Mouse (Mus musculus) lung, embryonic 14.5 days (tissue): ENCODE data around the gene Myh1. TPM values are rescaled to one million over a fixed set of nuclear protein-coding genes. Genes with fewer than 3 reads are reported as not detected.

Experiments
- ATAC-seq: fragments of 200-750 bp; cut with Nextera tagmentation; 2 replicates; pipeline ENCODE4 v1.8.0; 2017; ENCODE audit warnings: mild to moderate bottlenecking, moderate TSS enrichment, moderate library complexity; ENCODE audit not compliant: insufficient read depth
- DNase-seq: peaks from one replicate; pipeline ENCODE4 v3.0.0-alpha.2; 2015
- H3K27ac ChIP-seq: fragments of 300-500 bp; sonication (generic); 2 replicates; pipeline ENCODE4 v1.5.1; 2014; ENCODE audit warnings: low read depth, mild to moderate bottlenecking, moderate library complexity
- H3K27me3 ChIP-seq: fragments of 300-500 bp; sonication (generic); 2 replicates; pipeline ENCODE4 v1.6.1; 2014; ENCODE audit warnings: low read length, control low read depth; ENCODE audit not compliant: insufficient read depth
- H3K36me3 ChIP-seq: fragments of 300-500 bp; sonication (generic); 2 replicates; pipeline ENCODE4 v1.6.1; 2014; ENCODE audit warnings: control low read depth; ENCODE audit not compliant: insufficient read depth
- H3K4me1 ChIP-seq: fragments of 300-500 bp; sonication (generic); 2 replicates; pipeline ENCODE4 v1.6.1; 2014; ENCODE audit warnings: antibody characterized with exemption, control low read depth; ENCODE audit not compliant: insufficient read depth
- H3K4me2 ChIP-seq: fragments of 300-500 bp; sonication (generic); 2 replicates; pipeline ENCODE4 v1.6.1; 2014; ENCODE audit warnings: mild to moderate bottlenecking
- H3K4me3 ChIP-seq: fragments of 300-500 bp; sonication (generic); 2 replicates; pipeline ENCODE4 v1.5.1; 2014; ENCODE audit warnings: low read depth, low read length
- H3K9ac ChIP-seq: fragments of 300-500 bp; sonication (generic); 2 replicates; pipeline ENCODE4 v1.6.1; 2014
- H3K9me3 ChIP-seq: fragments of 300-500 bp; sonication (generic); 2 replicates; pipeline ENCODE4 v1.6.1; 2016; ENCODE audit warnings: low read depth, low read length, control low read depth
- CTCF ChIP-seq: IDR thresholded peaks from 2 replicates; pipeline ENCODE4 v1.5.1; 2016; ENCODE audit warnings: antibody characterized with exemption, low read depth
- WGBS: fragments of 180-500 bp; shearing (Covaris S2); extraction: QIAGEN DNeasy Blood & Tissue Kit; methylation state at CpG from one replicate; pipeline ENCODE4 v1.1.7; 2014; 5-methylcytosine and 5-hydroxymethylcytosine counted together
- polyA plus RNA-seq: library from polyadenylated mRNA; unstranded; fragments of >200 nt; fragmentation: Nextera tagmentation; extraction: Ambion mirVana; gene quantifications from 2 replicates; pipeline ENCODE4 v1.2.1, GENCODE M21; 2014

Myh1 gene
- polyA plus RNA-seq, 1 experiment from 2014 or later = not detected

GRCm38 (mm10) chr11:67160131-67160530 is 39.7 kb upstream of the Myh1 start:
- 77% methylated on average over 3 of the region's 3 CpGs for WGBS
- Histone ChIP-seq H3K4me2 (no peak overlapping the region), H3K9ac (no peak overlapping the region), H3K36me3 (no peaks in the 10 kb centered on the region), H3K4me3 (no peak overlapping the region), H3K27me3 (no peaks in the 10 kb centered on the region), H3K9me3 (no peaks in the 10 kb centered on the region), H3K4me1 (no peaks in the 10 kb centered on the region), H3K27ac (no peak overlapping the region)
- ATAC-seq (no peak), DNase-seq (no peak)
- no peak for TF ChIP-seq CTCF

DNA sequence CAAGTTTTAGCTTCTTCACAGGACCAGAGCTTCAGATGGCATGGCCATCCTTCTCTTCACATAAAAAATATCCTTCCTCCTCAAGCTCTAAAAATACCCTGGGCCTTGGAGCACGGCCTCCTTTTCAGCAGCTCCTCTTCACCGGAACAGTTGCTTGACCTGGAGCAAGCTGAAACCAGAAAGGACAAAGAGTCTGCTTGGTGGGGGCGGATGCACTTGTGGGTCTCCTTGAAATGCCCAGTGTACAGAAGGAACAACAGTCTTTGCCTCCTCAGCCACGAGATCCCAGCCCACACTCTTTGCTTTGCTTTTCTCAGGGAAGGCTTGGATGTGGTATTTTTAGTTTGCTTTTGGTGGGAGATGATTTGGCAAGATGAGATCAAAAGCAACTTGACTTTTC is 36.2 kb upstream of the Myh1 start:
- no peak for TF ChIP-seq CTCF
- WGBS = 74% methylated on average over 4 of the region's 4 CpGs
- DNase-seq (no peak), ATAC-seq (no peak)
- Histone ChIP-seq H3K9ac (no peak overlapping the region), H3K4me2 (no peak overlapping the region), H3K27me3 (no peaks in the 10 kb centered on the region), H3K4me3 (no peak overlapping the region), H3K36me3 (no peaks in the 10 kb centered on the region), H3K27ac (no peak overlapping the region), H3K4me1 (no peaks in the 10 kb centered on the region), H3K9me3 (no peaks in the 10 kb centered on the region)

DNA sequence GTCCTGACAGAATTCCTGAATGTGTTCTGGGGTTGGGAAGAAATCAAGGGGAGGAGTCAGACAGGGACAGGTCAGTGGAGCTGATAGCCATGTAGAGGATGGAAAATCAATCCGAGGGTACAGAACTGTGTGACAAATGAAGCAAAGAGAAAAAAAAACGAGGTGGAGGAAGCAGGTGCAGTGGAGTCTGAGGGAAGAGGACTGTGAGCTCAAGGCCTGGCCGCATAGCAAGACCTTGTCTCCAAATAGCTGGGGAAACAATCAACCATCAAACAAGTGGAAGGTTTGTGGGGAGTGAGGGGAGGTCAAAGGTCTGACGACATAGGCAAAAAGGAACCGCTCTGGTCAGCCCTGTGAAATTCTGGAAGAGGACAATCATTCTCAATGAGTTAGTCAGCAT is 35.0 kb upstream of the Myh1 start:
- DNase-seq = no peak
- Histone ChIP-seq H3K36me3 (no peaks in the 10 kb centered on the region), H3K9ac (no peak overlapping the region), H3K27me3 (no peaks in the 10 kb centered on the region), H3K27ac (no peak overlapping the region), H3K4me3 (no peak overlapping the region), H3K4me2 (no peak overlapping the region), H3K4me1 (no peaks in the 10 kb centered on the region), H3K9me3 (no peaks in the 10 kb centered on the region)
- TF ChIP-seq CTCF = no peak
- WGBS = 54% methylated on average over 5 of the region's 5 CpGs
- no peak for ATAC-seq

GRCm38 (mm10) chr11:67169301-67169700 is 30.6 kb upstream of the Myh1 start:
- Histone ChIP-seq H3K4me1 (no peaks in the 10 kb centered on the region), H3K4me3 (no peak overlapping the region), H3K36me3 (no peaks in the 10 kb centered on the region), H3K9me3 (no peaks in the 10 kb centered on the region), H3K4me2 (no peak overlapping the region), H3K27me3 (no peaks in the 10 kb centered on the region), H3K9ac (no peak overlapping the region), H3K27ac (no peak overlapping the region)
- TF ChIP-seq CTCF = no peak
- no peak for ATAC-seq
- no peak for DNase-seq
- WGBS = 56% methylated on average over 5 of the region's 5 CpGs

- Histone ChIP-seq H3K4me3 (no peak within 1 kb of the TSS), H3K9ac (no peak within 1 kb of the TSS), H3K9me3 (no peaks in the 10 kb centered on the region), H3K4me2 (no peak within 1 kb of the TSS), H3K36me3 (no peaks in the 10 kb centered on the region), H3K27me3 (no peaks in the 10 kb centered on the region), H3K4me1 (no peaks in the 10 kb centered on the region), H3K27ac (no peak within 1 kb of the TSS)
- no peak for TF ChIP-seq CTCF
- no peak for ATAC-seq
- DNase-seq = no peak
- WGBS = 78% methylated on average over 14 of the region's 14 CpGs
Observed at GRCm38 (mm10) chr11:67170727-67171126, 29.1 kb upstream of the Myh1 start, which contains the start of gene Myh2. Gene Myh2 (plus strand): TSS chr11:67171027.

GRCm38 (mm10) chr11:67172439-67172838 is 27.4 kb upstream of the Myh1 start:
- Histone ChIP-seq H3K9me3 (no peaks in the 10 kb centered on the region), H3K27ac (no peak overlapping the region), H3K9ac (no peak overlapping the region), H3K4me3 (no peak overlapping the region), H3K36me3 (no peaks in the 10 kb centered on the region), H3K27me3 (no peaks in the 10 kb centered on the region), H3K4me2 (no peak overlapping the region), H3K4me1 (no peaks in the 10 kb centered on the region)
- ATAC-seq (no peak), DNase-seq (no peak)
- TF ChIP-seq CTCF = no peak
- 65% methylated on average over 2 of the region's 2 CpGs for WGBS

- Histone ChIP-seq H3K4me2 (no peak overlapping the region), H3K27ac (no peak overlapping the region), H3K9ac (no peak overlapping the region), H3K4me1 (no peaks in the 10 kb centered on the region), H3K36me3 (no peaks in the 10 kb centered on the region), H3K9me3 (no peaks in the 10 kb centered on the region), H3K27me3 (no peaks in the 10 kb centered on the region), H3K4me3 (no peak overlapping the region)
- no peak for TF ChIP-seq CTCF
- no peak for DNase-seq
- ATAC-seq = no peak
- WGBS = 69% methylated on average over 5 of the region's 5 CpGs
Observed at GRCm38 (mm10) chr11:67176376-67176775, 23.5 kb upstream of the Myh1 start.

DNA sequence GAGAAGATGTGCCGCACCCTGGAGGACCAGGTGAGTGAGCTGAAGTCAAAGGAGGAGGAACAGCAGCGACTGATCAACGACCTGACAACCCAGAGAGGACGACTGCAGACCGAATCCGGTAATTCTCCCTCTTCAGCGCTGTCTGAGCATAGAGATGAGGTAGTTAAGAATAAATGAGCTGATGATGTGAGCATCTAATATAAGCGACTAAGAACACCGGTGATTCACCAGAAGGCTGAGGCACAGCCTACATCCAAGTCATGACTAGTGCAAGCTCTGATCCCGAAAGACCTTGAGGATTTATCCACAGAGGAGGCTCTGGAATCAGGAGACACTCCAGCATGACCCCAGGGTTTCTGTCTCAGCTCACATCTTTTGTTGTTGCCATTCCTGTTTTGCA is 9.5 kb upstream of the Myh1 start:
- Histone ChIP-seq H3K4me1 (no peaks in the 10 kb centered on the region), H3K4me3 (no peak overlapping the region), H3K9me3 (no peaks in the 10 kb centered on the region), H3K27me3 (no peaks in the 10 kb centered on the region), H3K4me2 (no peak overlapping the region), H3K27ac (no peak overlapping the region), H3K9ac (no peak overlapping the region), H3K36me3 (no peaks in the 10 kb centered on the region)
- ATAC-seq (no peak), DNase-seq (no peak)
- no peak for TF ChIP-seq CTCF
- WGBS = 60% methylated on average over 10 of the region's 10 CpGs
